Mouse (Mus musculus): ENCODE data around the gene Cpox. TPM values are rescaled to one million over a fixed set of nuclear protein-coding genes. Genes with fewer than 3 reads are reported as not detected.
A peak's percentile ranks its signal among the peaks of the same experiment; 100 is the strongest.

Gene Cpox
- total RNA-seq (2021) (10 to 100 TPM; 39.1 to 41.1 TPM), polyA plus RNA-seq (2012; rRNA removed) (14.8 and 23.8 TPM in 2 replicates)
- long read RNA-seq, transcript Cpox-201 (7 exons, 3,097 nt): major isoform, 33 of 41 reads
- long read RNA-seq, partial matches to known transcripts: 8 of 41 reads
- long read RNA-seq, other reads (novel, unspliced or antisense): 0 of 41 reads

DNA sequence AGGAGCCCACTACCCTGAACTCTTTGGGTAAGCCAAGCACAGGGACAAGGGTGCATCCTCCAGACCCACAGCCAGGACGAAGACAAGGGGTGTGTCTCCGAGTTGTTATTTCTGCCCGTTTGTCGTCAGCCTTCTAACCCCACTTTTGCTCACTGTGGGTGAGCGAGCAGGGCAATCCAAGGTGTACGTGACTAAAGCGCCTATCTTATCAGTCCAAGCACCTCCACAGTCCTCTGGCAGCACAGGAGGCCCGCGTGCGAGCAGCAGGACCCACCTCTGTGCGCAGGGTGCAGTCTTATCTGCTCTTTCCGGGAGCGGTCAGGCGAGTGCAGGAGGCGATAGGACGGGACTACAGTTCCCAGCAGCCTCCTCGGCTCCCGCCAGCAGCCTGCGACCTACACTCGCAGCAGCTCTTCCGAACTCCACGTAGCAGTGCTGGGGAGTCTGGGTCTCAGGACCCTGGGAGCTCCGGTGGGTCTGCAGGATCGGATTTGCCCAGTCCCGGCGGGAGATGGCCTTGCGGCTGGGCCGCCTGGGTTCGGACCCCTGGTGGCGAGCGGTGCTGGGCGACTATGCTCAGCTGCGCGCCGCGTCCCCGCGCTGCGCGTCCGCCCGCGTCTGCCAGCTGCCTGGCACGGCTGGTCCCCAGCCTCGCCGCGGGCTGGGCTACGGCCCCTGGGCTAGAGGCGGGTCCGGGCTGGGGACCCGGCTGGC is at the start of gene Cpox:
Gene Cpox (plus strand): TSS at position 376 of the 714 bp plus-strand sequence.
- peak; percentile 87 to 90 for DNase-seq
- H3K27me3 ChIP-seq (ENCODE audit: control insufficient read depth, insufficient read depth, low read length): no peaks in the 10 kb centered on the region
- peak within 1 kb of the TSS; percentile 94 for H3K27ac ChIP-seq
- peak within 1 kb of the TSS; percentile 90 for H3K9ac ChIP-seq (ENCODE audit: low read depth, low read length)
- 0 out of 2 replicates have a peak, but pooled peaks cover 1% of the 10 kb centered on the region for H3K79me2 ChIP-seq (replicated peaks; ENCODE audit: control insufficient read depth, insufficient read depth, low read length)
- peaks cover 2% of the 10 kb centered on the region for H3K4me1 ChIP-seq (ENCODE audit: control insufficient read depth, insufficient read depth, low read length)
- 1% methylated on average over 51 of the region's 51 CpGs for WGBS
- no peaks in the 10 kb centered on the region for H3K36me3 ChIP-seq (ENCODE audit: control insufficient read depth, insufficient read depth, low read length)
- intact Hi-C loops (cut with DNase I): loop anchor here (2.0 kb wide), 1 partner anchor 59 kb away; no protein-coding TSS in a partner anchor
- TF ChIP-seq POLR2A (IDR thresholded peaks at IDR 0.05; ENCODE audit: insufficient read depth, low read depth, low read length) (peak; percentile 79), CTCF (IDR thresholded peaks at IDR 0.05) (peak; percentile 57), EP300 (IDR thresholded peaks at IDR 0.05; ENCODE audit: insufficient read depth, low read depth, low read length) (peak; percentile 52; the same call in 1 of the 2 replicates)
- peak within 1 kb of the TSS; percentile 97 for H3K4me3 ChIP-seq

DNA sequence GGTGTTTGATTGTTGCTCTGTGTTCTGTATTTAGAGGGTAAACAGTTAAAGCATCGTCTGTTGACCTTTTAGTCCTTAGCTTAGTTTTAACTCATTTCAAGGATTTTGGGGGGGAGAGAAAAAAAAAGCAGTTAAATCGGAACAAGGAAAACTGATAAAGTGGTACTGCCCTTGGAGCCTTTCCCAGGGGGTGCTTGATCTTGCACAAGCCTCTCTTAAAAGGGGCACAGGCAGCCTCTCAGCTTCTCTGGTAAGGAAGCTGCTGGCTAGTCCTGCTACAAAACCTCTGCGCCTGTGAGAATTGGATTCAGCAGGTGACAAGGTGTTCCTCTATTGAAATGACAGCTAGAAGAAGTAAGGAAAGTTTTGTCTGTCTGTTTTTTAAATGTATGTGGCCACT is 47.7 kb upstream of the Cpox start:
- H3K4me3 ChIP-seq: no peak overlapping the region
- H3K4me1 ChIP-seq (ENCODE audit: control insufficient read depth, insufficient read depth, low read length): peaks cover 1% of the 10 kb centered on the region
- TF ChIP-seq POLR2A (IDR thresholded peaks at IDR 0.05; ENCODE audit: insufficient read depth, low read depth, low read length) (no peak), CTCF (IDR thresholded peaks at IDR 0.05) (no peak), EP300 (IDR thresholded peaks at IDR 0.05; ENCODE audit: insufficient read depth, low read depth, low read length) (no peak)
- no peaks in the 10 kb centered on the region for H3K79me2 ChIP-seq (replicated peaks; ENCODE audit: control insufficient read depth, insufficient read depth, low read length)
- 83% methylated on average over 3 of the region's 3 CpGs for whole genome bisulfite sequencing
- H3K27me3 ChIP-seq (ENCODE audit: control insufficient read depth, insufficient read depth, low read length): no peaks in the 10 kb centered on the region
- no peak overlapping the region for H3K27ac ChIP-seq
- intact Hi-C loops (cut with DNase I): loop anchor here (5.0 to 10.0 kb wide), 3 partner anchors 100 to 782 kb away; partner anchors contain the start of genes Gabrr3 and St3gal6
- H3K9ac ChIP-seq (ENCODE audit: low read depth, low read length): no peak overlapping the region
- no peaks in the 10 kb centered on the region for H3K36me3 ChIP-seq (ENCODE audit: control insufficient read depth, insufficient read depth, low read length)
- DNase-seq: no peak

DNA sequence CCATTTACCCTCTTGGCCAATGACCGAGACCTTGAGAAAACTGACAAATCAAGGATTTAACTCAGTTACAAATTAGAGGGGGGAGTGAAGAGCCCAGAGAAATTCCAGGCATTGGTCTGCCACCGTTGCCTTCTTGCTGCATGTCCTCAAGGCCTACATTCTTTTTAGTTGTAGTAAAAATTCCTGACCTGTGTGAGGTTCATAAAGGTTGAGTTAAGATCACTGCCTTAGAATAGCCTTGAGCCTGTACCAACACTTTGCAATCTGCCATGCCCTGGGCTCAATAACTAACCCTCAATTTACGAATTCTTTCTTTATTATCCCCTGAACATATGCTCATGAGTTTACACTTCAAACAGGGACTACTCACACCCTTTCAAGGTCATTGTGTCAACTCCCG is 47.0 kb upstream of the Cpox start:
- no peak overlapping the region for H3K4me3 ChIP-seq
- DNase-seq: no peak
- H3K79me2 ChIP-seq (replicated peaks; ENCODE audit: control insufficient read depth, insufficient read depth, low read length): no peaks in the 10 kb centered on the region
- peaks cover 1% of the 10 kb centered on the region for H3K4me1 ChIP-seq (ENCODE audit: control insufficient read depth, insufficient read depth, low read length)
- no peaks in the 10 kb centered on the region for H3K36me3 ChIP-seq (ENCODE audit: control insufficient read depth, insufficient read depth, low read length)
- no peak overlapping the region for H3K27ac ChIP-seq
- no peaks in the 10 kb centered on the region for H3K27me3 ChIP-seq (ENCODE audit: control insufficient read depth, insufficient read depth, low read length)
- TF ChIP-seq EP300 (IDR thresholded peaks at IDR 0.05; ENCODE audit: insufficient read depth, low read depth, low read length) (no peak), CTCF (IDR thresholded peaks at IDR 0.05) (no peak), POLR2A (IDR thresholded peaks at IDR 0.05; ENCODE audit: insufficient read depth, low read depth, low read length) (no peak)
- intact Hi-C loops (cut with DNase I): loop anchor here (5.0 to 10.0 kb wide), 3 partner anchors 101 to 782 kb away; partner anchors contain the start of genes Gabrr3 and St3gal6
- WGBS: 82% methylated on average over 4 of the region's 4 CpGs
- H3K9ac ChIP-seq (ENCODE audit: low read depth, low read length): no peak overlapping the region

DNA sequence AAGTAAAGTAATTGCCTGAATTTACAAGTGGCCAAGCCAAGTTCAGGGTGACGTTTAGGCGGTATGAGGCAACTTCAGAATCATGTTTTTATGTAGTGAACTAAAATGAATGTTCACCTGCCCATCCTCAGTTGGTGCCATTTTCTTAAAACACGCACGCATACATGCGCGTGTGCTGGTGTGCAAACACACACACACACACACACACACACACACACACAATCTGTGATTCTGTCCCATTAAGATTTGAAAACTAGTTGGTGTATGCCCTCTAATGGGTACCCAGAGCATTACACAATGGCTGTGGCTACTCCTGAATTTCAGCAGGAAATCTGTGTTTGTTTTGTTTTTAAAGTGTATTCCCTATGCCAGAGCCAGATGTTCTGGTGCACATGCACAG is 46.1 kb upstream of the Cpox start:
- peak; percentile 15 to 25 for DNase-seq
- TF ChIP-seq POLR2A (IDR thresholded peaks at IDR 0.05; ENCODE audit: insufficient read depth, low read depth, low read length) (no peak), CTCF (IDR thresholded peaks at IDR 0.05) (peak; percentile 93)
- H3K4me1 ChIP-seq (ENCODE audit: control insufficient read depth, insufficient read depth, low read length): peaks cover 1% of the 10 kb centered on the region
- 73% methylated on average over 6 of the region's 6 CpGs for WGBS
- no peaks in the 10 kb centered on the region for H3K36me3 ChIP-seq (ENCODE audit: control insufficient read depth, insufficient read depth, low read length)
- no peak overlapping the region for H3K27ac ChIP-seq
- no peaks in the 10 kb centered on the region for H3K79me2 ChIP-seq (replicated peaks; ENCODE audit: control insufficient read depth, insufficient read depth, low read length)
- intact Hi-C loops (cut with DNase I): loop anchor here (1.0 to 10.0 kb wide), 4 partner anchors 102 to 781 kb away; partner anchors contain the start of genes Gabrr3 and St3gal6
- H3K4me3 ChIP-seq: no peak overlapping the region
- H3K27me3 ChIP-seq (ENCODE audit: control insufficient read depth, insufficient read depth, low read length): no peaks in the 10 kb centered on the region
- no peak overlapping the region for H3K9ac ChIP-seq (ENCODE audit: low read depth, low read length)

DNA sequence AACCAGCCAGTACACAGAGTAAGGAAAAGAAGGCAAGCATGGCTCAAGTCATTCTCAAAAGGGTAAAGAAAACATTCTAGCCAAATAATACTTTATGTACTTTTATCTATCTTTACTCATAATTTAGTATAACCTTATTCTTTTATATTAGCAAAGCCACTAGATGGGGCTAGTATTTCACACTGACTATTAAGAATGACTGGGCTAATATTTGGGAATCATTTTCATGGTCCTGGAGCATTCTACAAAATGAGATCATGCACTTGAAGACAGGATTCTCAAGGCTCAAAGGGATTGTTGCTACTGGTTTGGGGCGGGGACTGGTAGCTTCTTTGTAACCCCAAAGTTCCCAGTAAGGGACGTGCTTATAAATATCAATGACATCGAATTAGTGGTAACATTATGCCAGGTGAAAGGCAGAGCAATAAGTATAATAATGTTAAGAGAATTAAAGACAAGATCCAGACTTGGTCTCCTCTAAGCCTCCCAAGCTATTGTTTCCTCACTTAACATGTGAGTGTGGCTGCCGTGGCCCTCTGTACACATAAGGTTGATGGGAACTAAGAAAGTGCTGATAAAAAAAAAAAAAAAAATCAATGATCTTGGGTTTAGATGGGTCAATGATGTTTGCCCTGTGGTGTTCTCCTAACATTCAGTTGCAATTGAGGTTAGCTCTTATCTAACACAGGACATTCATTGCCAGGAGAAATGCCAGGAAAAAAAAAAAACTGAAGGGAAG is 42.3 kb upstream of the Cpox start:
- intact Hi-C loops (cut with DNase I): loop anchor here (2.0 to 10.0 kb wide), 4 partner anchors 35 to 777 kb away; partner anchors contain the start of gene Gabrr3
- H3K79me2 ChIP-seq (replicated peaks; ENCODE audit: control insufficient read depth, insufficient read depth, low read length): no peaks in the 10 kb centered on the region
- H3K4me3 ChIP-seq: no peak overlapping the region
- no peak for DNase-seq
- H3K9ac ChIP-seq (ENCODE audit: low read depth, low read length): no peak overlapping the region
- TF ChIP-seq POLR2A (IDR thresholded peaks at IDR 0.05; ENCODE audit: insufficient read depth, low read depth, low read length): no peak
- peak; percentile 68 for TF ChIP-seq CTCF (IDR thresholded peaks at IDR 0.05)
- H3K27me3 ChIP-seq (ENCODE audit: control insufficient read depth, insufficient read depth, low read length): no peaks in the 10 kb centered on the region
- H3K27ac ChIP-seq: no peak overlapping the region
- no peaks in the 10 kb centered on the region for H3K36me3 ChIP-seq (ENCODE audit: control insufficient read depth, insufficient read depth, low read length)
- 92% methylated on average over 4 of the region's 4 CpGs for WGBS
- H3K4me1 ChIP-seq (ENCODE audit: control insufficient read depth, insufficient read depth, low read length): peaks cover 1% of the 10 kb centered on the region
